Mouse (Mus musculus) kidney, embryonic 16.5 days (tissue): ENCODE results near the gene Bsn. TPM values are rescaled to one million over a fixed set of nuclear protein-coding genes. Genes with fewer than 3 reads are reported as not detected.
"Not testable (repeated sequence)": the region's sequence is repeated elsewhere in the genome, so short reads cannot be mapped to it uniquely, and the experiment has no call there.

Experiments used
- ATAC-seq: fragments of 200-750 bp; cut with Nextera tagmentation; 2 replicates; pipeline ENCODE4 v1.8.0; 2017; ENCODE audit warnings: moderate TSS enrichment; ENCODE audit not compliant: low FRiP score, low TSS enrichment
- H3K27ac ChIP-seq: fragments of 300-500 bp; sonication (generic); 2 replicates; pipeline ENCODE4 v1.5.1; 2014; ENCODE audit warnings: low read length
- H3K27me3 ChIP-seq: fragments of 300-500 bp; sonication (generic); 2 replicates; pipeline ENCODE4 v1.6.1; 2014; ENCODE audit warnings: low read length, control low read depth, mixed read lengths; ENCODE audit not compliant: insufficient read depth
- H3K36me3 ChIP-seq: fragments of 300-500 bp; sonication (generic); 2 replicates; pipeline ENCODE4 v1.6.1; 2014; ENCODE audit warnings: low read length, control low read depth, mixed read lengths; ENCODE audit not compliant: insufficient read depth
- H3K4me1 ChIP-seq: fragments of 300-500 bp; sonication (generic); 2 replicates; pipeline ENCODE4 v1.6.1; 2014; ENCODE audit warnings: low read length, control low read depth, mixed read lengths; ENCODE audit not compliant: insufficient read depth
- H3K4me2 ChIP-seq: fragments of 300-500 bp; sonication (generic); replicated peaks from 2 replicates; pipeline ENCODE4 v1.6.1; 2014; ENCODE audit warnings: low read depth, low read length
- H3K4me3 ChIP-seq: fragments of 300-500 bp; sonication (generic); 2 replicates; pipeline ENCODE4 v1.5.1; 2014; ENCODE audit warnings: mild to moderate bottlenecking, low read length
- H3K9ac ChIP-seq: fragments of 300-500 bp; sonication (generic); replicated peaks from 2 replicates; pipeline ENCODE4 v1.6.1; 2014; ENCODE audit warnings: low read length
- H3K9me3 ChIP-seq: fragments of 300-500 bp; sonication (generic); 2 replicates; pipeline ENCODE4 v1.6.1; 2016; ENCODE audit warnings: low read length, control low read depth
- WGBS: fragments of 180-500 bp; shearing (Covaris S2); extraction: QIAGEN DNeasy Blood & Tissue Kit; methylation state at CpG from one replicate; pipeline ENCODE4 v1.1.7; 2014; 5-methylcytosine and 5-hydroxymethylcytosine counted together
- polyA plus RNA-seq: library from polyadenylated mRNA; unstranded; fragments of >200 nt; fragmentation: Nextera tagmentation; extraction: Ambion mirVana; gene quantifications from 2 replicates; pipeline ENCODE4 v1.2.1, GENCODE M21; 2015

Bsn gene
- polyA plus RNA-seq, 1 experiment from 2014 or later, result 0.67 TPM

DNA sequence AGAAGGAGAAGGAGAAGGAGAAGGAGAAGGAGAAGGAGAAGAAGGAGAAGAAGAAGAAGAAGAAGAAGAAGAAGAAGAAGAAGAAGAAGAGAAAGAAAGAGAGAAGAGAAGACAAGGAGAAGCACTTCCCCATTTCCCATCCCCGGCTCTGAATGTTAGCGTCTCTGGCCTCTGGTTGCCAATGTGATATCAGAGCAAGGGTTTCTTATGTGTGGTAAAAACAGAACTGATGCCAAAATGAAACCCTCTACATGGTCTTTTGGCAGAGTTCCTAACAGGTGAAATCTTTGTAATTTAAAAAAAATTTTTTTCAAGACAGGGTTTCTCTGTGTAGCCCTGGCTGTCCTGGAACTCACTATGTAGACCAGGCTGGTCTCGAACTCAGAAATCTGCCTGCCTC lies 54.5 kb downstream of the Bsn start:
- WGBS, result 92% methylated on average over 3 of the region's 3 CpGs
- H3K27ac ChIP-seq, H3K9me3 ChIP-seq, ATAC-seq, H3K27me3 ChIP-seq, H3K4me1 ChIP-seq, H3K9ac ChIP-seq, H3K4me3 ChIP-seq, H3K4me2 ChIP-seq, H3K36me3 ChIP-seq: not testable (repeated sequence)

- Histone ChIP-seq H3K9me3 (no peaks in the 10 kb centered on the region), H3K4me3 (no peak overlapping the region), H3K36me3 (no peaks in the 10 kb centered on the region), H3K27me3 (no peaks in the 10 kb centered on the region; the same call in 1 of the 2 replicates), H3K4me1 (no peaks in the 10 kb centered on the region), H3K4me2 (no peak overlapping the region), H3K9ac (no peak overlapping the region), H3K27ac (no peak overlapping the region)
- 63% methylated on average over 1 of the region's 1 CpGs for WGBS
- ATAC-seq, result no peak
These were observed 56.7 kb downstream of the Bsn start for GRCm38 (mm10) chr9:108133478-108133877.

- H3K4me2 ChIP-seq, result no peak overlapping the region
- H3K36me3 ChIP-seq, result no peaks in the 10 kb centered on the region
- 92% methylated on average over 3 of the region's 3 CpGs for WGBS
- no peak for ATAC-seq
- no peak overlapping the region for H3K9ac ChIP-seq
- no peaks in the 10 kb centered on the region for H3K9me3 ChIP-seq
- H3K4me3 ChIP-seq, result no peak overlapping the region
- no peaks in the 10 kb centered on the region for H3K27me3 ChIP-seq
- no peak overlapping the region for H3K27ac ChIP-seq
- H3K4me1 ChIP-seq, result no peaks in the 10 kb centered on the region
These were observed 57.8 kb downstream of the Bsn start for GRCm38 (mm10) chr9:108132373-108132772.

DNA sequence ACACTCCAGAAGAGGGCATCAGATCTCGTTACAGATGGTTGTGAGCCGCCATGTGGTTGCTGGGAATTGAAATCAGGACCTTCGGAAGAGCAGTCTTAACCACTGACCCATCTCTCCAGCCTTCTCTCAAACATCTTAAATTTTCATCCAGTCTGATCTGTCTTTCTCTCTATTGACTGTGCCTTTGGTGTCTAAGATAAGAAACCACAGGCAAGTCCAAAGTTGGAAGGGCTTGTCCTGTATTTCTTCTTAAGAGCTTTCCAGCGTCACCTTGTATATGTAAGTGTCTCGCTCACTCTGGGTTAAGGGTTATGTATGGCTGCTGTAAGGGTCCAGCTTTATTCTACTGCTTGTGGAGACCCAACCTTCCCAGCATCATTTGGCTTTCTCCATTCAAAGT lies 58.7 kb downstream of the Bsn start:
- no peaks in the 10 kb centered on the region for H3K36me3 ChIP-seq
- no peaks in the 10 kb centered on the region for H3K4me1 ChIP-seq
- no peaks in the 10 kb centered on the region for H3K9me3 ChIP-seq
- no peak overlapping the region for H3K4me3 ChIP-seq
- no peak for ATAC-seq
- H3K27ac ChIP-seq, result no peak overlapping the region
- H3K27me3 ChIP-seq, result no peaks in the 10 kb centered on the region
- 88% methylated on average over 5 of the region's 5 CpGs for WGBS
- no peak overlapping the region for H3K4me2 ChIP-seq
- no peak overlapping the region for H3K9ac ChIP-seq

- no peaks in the 10 kb centered on the region for H3K9me3 ChIP-seq
- H3K27me3 ChIP-seq, result no peaks in the 10 kb centered on the region
- H3K4me2 ChIP-seq, result no peak overlapping the region
- H3K36me3 ChIP-seq, result no peaks in the 10 kb centered on the region
- H3K4me3 ChIP-seq, result no peak overlapping the region
- no peak for ATAC-seq
- no peak overlapping the region for H3K27ac ChIP-seq
- 74% methylated on average over 13 of the region's 13 CpGs for WGBS
- no peaks in the 10 kb centered on the region for H3K4me1 ChIP-seq
- no peak overlapping the region for H3K9ac ChIP-seq
These were observed 60.9 kb downstream of the Bsn start for GRCm38 (mm10) chr9:108129042-108129948.

DNA sequence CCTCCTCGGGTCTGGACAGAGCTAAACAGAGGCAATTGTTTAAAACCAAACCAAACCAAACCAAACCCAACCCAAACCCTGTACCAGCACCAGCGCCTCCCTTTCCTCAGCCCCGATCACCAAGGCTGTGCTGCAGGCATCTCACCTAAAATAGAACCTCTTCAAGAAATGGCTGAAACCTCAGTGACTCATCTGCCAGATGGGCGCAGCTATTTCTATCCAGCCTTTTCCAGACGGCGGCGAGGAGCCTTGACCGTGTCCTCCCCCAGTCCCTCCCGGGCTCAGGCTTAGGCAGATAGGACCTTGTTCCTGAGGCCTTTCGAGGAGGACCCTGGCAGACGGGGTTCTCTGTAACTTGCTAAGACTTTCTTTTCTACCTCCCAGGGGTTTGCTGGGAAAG lies 61.9 kb downstream of the Bsn start:
- H3K9ac ChIP-seq, result no peak overlapping the region
- H3K27me3 ChIP-seq, result no peaks in the 10 kb centered on the region
- no peaks in the 10 kb centered on the region for H3K9me3 ChIP-seq
- no peak overlapping the region for H3K27ac ChIP-seq
- no peaks in the 10 kb centered on the region for H3K4me1 ChIP-seq
- ATAC-seq, result no peak
- WGBS, result 78% methylated on average over 11 of the region's 11 CpGs
- no peak overlapping the region for H3K4me3 ChIP-seq
- no peak overlapping the region for H3K4me2 ChIP-seq
- H3K36me3 ChIP-seq, result no peaks in the 10 kb centered on the region

GRCm38 (mm10) chr9:108126436-108127180 lies 63.6 kb downstream of the Bsn start:
- H3K36me3 ChIP-seq, result no peaks in the 10 kb centered on the region
- H3K27me3 ChIP-seq, result no peaks in the 10 kb centered on the region
- WGBS, result 54% methylated on average over 17 of the region's 17 CpGs
- H3K4me1 ChIP-seq, result no peaks in the 10 kb centered on the region
- H3K9ac ChIP-seq, result no peak overlapping the region
- H3K4me3 ChIP-seq, result no peak overlapping the region
- no peak for ATAC-seq
- no peaks in the 10 kb centered on the region for H3K9me3 ChIP-seq
- no peak overlapping the region for H3K4me2 ChIP-seq
- no peak overlapping the region for H3K27ac ChIP-seq

GRCm38 (mm10) chr9:108125731-108126130 lies 64.5 kb downstream of the Bsn start:
- WGBS, result 94% methylated on average over 8 of the region's 8 CpGs
- Histone ChIP-seq H3K27me3 (no peaks in the 10 kb centered on the region), H3K4me2 (no peak overlapping the region), H3K9me3 (no peaks in the 10 kb centered on the region), H3K4me1 (no peaks in the 10 kb centered on the region), H3K36me3 (no peaks in the 10 kb centered on the region), H3K27ac (no peak overlapping the region), H3K4me3 (no peak overlapping the region), H3K9ac (no peak overlapping the region)
- ATAC-seq, result no peak

- H3K4me1 ChIP-seq, result peaks cover 14% of the 10 kb centered on the region
- H3K27me3 ChIP-seq, result no peaks in the 10 kb centered on the region
- no peak overlapping the region for H3K9ac ChIP-seq
- no peak for ATAC-seq
- H3K4me3 ChIP-seq, result no peak overlapping the region
- WGBS, result 92% methylated on average over 3 of the region's 4 CpGs
- no peaks in the 10 kb centered on the region for H3K36me3 ChIP-seq
- H3K4me2 ChIP-seq, result no peak overlapping the region
- H3K9me3 ChIP-seq, result no peaks in the 10 kb centered on the region
- H3K27ac ChIP-seq, result no peak overlapping the region
These were observed 66.3 kb downstream of the Bsn start for GRCm38 (mm10) chr9:108123916-108124315.
